Mouse (Mus musculus) thymus, adult 2 months (tissue): ENCODE measurements around the gene Ntf3. TPM values are rescaled to one million over a fixed set of nuclear protein-coding genes. Genes with fewer than 3 reads are reported as not detected.

ENCODE experiments used
- DNase-seq: peaks from one replicate; pipeline ENCODE4 v3.0.0; 2021
- H3K27ac ChIP-seq: fragments of 200-500 bp; 2 replicates; pipeline ENCODE4 v1.5.1; 2012; ENCODE audit warnings: low read length, control low read depth; ENCODE audit not compliant: control insufficient read depth, insufficient read depth
- H3K27me3 ChIP-seq: fragments of 200-500 bp; 2 replicates; pipeline ENCODE4 v1.6.1; 2012; ENCODE audit warnings: mild to moderate bottlenecking, low read length, moderate library complexity, mixed read lengths; ENCODE audit not compliant: control insufficient read depth, insufficient read depth
- H3K36me3 ChIP-seq: fragments of 200-500 bp; 2 replicates; pipeline ENCODE4 v1.6.1; 2012; ENCODE audit warnings: mild to moderate bottlenecking, low read length, moderate library complexity; ENCODE audit not compliant: control insufficient read depth, insufficient read depth
- H3K4me1 ChIP-seq: fragments of 200-500 bp; replicated peaks from 2 replicates; pipeline ENCODE4 v1.6.1; 2012; ENCODE audit warnings: low read length; ENCODE audit not compliant: control insufficient read depth, insufficient read depth
- H3K4me3 ChIP-seq: fragments of 200-500 bp; 2 replicates; pipeline ENCODE4 v1.5.1; 2012; ENCODE audit warnings: mild to moderate bottlenecking, low read length, control low read depth, moderate library complexity; ENCODE audit not compliant: control insufficient read depth, insufficient read depth
- CTCF ChIP-seq: fragments of 200-500 bp; IDR thresholded peaks from 2 replicates; pipeline ENCODE4 v1.5.1; 2012; ENCODE audit warnings: mild to moderate bottlenecking, control low read depth, low read length, moderate library complexity, borderline replicate concordance; ENCODE audit not compliant: control insufficient read depth, poor library complexity, insufficient read depth; ENCODE audit errors: extremely low read depth
- POLR2A ChIP-seq: fragments of 200-500 bp; IDR thresholded peaks from 2 replicates; pipeline ENCODE4 v1.6.1; 2012; ENCODE audit warnings: mild to moderate bottlenecking, low read length, control low read depth, moderate library complexity; ENCODE audit not compliant: control insufficient read depth, poor library complexity, insufficient read depth; ENCODE audit errors: extremely low read depth
- WGBS: fragments of 180-500 bp; shearing (Covaris S2); methylation state at CpG from one replicate; pipeline ENCODE4 v1.1.7; 2018; 5-methylcytosine and 5-hydroxymethylcytosine counted together
- polyA plus RNA-seq: library from polyadenylated mRNA; depleted of rRNA; stranded (reverse); fragments of >200 nt; gene quantifications from 2 replicates; pipeline ENCODE4 v1.2.3, GENCODE M21; 2012

Gene Ntf3
- polyA plus RNA-seq, 1 experiment: 0.40 TPM

DNA sequence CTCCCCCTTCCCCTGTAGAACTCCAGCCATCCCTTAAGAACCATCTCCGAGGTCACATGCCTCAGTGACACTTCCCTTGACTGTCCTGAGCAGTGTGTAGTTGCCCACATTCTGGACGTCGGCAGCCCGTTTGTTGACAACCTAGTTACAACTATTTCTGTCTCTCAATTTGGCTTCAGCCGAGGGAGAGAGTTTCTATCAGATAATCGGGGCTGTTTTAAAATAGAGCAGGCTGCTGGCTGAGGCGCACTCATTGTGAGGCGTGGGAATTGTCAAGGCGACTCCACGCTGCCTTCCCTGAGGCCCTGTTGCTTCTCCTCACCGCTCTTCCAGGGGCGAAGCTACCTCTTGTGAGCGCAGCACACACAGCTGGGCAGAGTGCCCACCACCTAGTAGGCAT lies 70.6 kb downstream of the Ntf3 start:
- Histone ChIP-seq H3K4me1 (no peaks in the 10 kb centered on the region), H3K4me3 (no peak overlapping the region), H3K36me3 (no peaks in the 10 kb centered on the region), H3K27ac (no peak overlapping the region), H3K27me3 (no peaks in the 10 kb centered on the region)
- TF ChIP-seq POLR2A: no peak
- DNase-seq: no peak
- 90% methylated on average over 13 of the region's 13 CpGs for WGBS

DNA sequence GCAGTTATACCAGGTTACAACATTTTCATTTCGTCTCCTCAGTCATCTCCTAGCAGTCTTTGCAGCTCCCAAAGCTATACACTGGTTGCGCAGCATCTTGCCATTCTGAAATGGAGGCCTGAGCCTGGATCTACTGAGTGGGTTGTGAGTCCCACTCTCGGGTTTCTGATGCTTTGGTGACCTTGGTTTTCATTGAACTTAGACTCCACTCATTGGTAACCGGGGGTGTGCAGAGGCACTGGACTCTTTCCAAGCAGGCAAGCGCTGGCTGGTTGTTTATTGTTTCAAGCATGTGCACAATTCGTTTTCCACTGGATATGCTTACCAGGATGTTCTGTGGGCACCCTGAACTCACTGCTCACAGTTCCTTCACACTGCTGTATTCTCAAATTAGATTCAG lies 71.7 kb downstream of the Ntf3 start:
- Histone ChIP-seq H3K36me3 (no peaks in the 10 kb centered on the region), H3K27me3 (no peaks in the 10 kb centered on the region), H3K4me1 (no peaks in the 10 kb centered on the region), H3K27ac (no peak overlapping the region), H3K4me3 (no peak overlapping the region)
- DNase-seq: no peak
- no peak for TF ChIP-seq CTCF
- WGBS: 78% methylated on average over 6 of the region's 6 CpGs

DNA sequence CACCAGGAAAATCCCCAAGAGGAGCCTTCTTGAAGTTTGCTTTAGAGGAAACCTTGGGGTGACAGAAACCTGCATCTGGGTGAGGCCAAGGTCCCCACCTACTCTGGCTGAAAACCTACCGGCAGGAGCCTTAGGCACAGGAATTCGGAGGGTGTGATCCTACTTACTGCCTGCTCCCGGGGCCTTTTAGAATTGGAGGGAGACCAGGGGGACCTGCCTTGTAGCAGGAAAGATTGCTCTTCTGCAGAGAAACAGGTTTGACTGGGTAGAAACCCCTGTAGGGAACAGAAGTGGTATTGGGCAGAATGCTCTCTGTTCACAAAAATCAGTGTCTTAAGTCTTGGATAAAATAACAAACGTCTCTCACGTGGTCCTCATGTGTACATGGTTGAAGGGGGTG lies 74.7 kb downstream of the Ntf3 start:
- H3K4me1 ChIP-seq: no peaks in the 10 kb centered on the region
- TF ChIP-seq CTCF (no peak), POLR2A (no peak)
- 72% methylated on average over 5 of the region's 5 CpGs for WGBS
- DNase-seq: no peak
- H3K27ac ChIP-seq: no peak overlapping the region
- no peaks in the 10 kb centered on the region for H3K36me3 ChIP-seq
- no peak overlapping the region for H3K4me3 ChIP-seq
- no peaks in the 10 kb centered on the region for H3K27me3 ChIP-seq

DNA sequence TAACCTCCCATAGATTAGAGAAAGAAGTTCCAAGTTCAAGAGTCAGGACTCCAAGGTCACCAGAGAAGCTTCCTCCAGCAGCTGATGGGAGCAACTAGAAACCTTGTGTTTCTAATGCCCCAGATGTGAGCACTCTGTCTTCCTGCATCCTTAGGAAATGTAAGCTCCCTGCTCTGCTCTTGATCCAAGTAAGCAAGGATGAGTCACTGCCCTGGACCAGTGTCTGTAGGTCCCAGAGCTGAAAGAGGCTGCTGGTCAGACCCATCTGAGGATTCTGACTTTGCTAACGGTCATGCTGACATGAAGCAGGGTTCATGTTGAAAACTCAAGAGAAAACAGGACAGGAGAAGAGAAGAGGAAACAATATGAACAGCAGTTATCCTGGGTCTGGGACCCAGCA lies 76.6 kb downstream of the Ntf3 start:
- Histone ChIP-seq H3K4me1 (no peaks in the 10 kb centered on the region), H3K27me3 (no peaks in the 10 kb centered on the region), H3K4me3 (no peak overlapping the region), H3K36me3 (no peaks in the 10 kb centered on the region), H3K27ac (no peak overlapping the region)
- TF ChIP-seq CTCF (no peak), POLR2A (no peak)
- DNase-seq: no peak
- 94% methylated on average over 1 of the region's 1 CpGs for WGBS

DNA sequence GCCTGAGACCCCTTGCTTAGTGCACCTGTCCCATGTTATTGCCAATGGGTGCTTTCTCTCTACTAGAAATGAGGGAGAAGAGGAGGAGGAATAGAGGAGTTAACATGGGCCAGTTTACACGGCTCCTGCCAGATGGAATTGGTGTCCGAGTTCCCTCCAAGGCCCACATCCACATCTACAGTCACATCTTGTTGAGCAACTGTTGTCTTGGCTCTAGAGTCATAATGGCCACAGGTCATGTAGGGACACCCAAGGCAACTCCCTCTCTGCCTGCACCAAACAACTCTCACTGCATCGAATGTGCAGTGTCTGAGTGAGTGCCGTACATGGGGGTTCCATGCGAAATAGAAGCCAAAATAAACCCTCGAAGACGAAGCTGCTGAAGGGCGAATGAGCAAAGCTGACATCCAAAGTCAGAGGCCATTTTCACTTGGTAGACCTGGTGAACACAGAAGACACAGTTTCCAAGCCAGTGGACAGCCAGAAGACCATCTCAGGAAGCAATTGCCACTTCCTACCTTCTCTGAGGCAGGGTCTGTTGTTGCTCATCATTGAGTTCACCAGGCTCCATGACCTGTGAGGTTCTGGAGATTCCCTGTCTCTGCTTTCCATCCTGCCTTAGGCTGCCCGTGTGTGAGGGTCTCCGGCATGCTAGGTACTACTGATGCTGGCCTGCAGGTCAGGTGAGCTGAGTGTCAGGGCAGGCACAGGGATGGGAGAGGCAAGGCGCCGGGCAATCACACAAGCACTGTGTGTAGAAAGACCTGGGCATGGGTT lies 78.0 kb downstream of the Ntf3 start:
- no peak for DNase-seq
- H3K27me3 ChIP-seq: no peaks in the 10 kb centered on the region
- no peaks in the 10 kb centered on the region for H3K4me1 ChIP-seq
- no peak overlapping the region for H3K4me3 ChIP-seq
- WGBS: 93% methylated on average over 12 of the region's 12 CpGs
- no peaks in the 10 kb centered on the region for H3K36me3 ChIP-seq
- TF ChIP-seq CTCF (no peak), POLR2A (no peak)
- no peak overlapping the region for H3K27ac ChIP-seq

DNA sequence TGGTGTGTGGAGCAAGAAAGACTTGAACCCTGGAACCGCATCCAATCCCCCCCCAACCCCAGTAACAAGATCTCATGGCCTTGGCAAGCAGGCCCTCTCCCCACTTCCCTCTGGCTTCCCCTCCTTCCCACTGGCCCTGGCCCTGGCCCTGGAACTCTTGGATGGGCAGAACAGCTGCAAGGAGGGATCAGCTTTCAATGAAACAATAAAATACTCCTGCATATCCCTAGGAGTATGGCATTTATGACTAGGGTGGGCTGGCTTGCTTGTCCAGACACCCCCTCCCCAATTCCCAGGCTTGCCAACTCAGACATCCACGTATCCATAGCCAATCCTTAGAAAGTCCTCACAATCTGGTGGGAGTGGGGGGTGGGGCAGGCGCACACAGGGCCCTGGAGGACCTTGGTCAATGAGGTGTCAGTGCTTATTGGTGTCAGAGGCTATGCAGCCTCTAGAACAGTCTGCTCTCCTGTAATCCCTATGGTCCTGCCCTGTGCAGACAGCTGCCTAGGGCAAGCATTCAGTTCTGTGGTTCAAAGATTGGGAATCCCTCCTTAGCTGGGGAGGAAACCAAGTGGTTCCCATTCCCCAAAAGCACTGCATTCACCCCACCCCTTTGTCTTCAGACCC lies 80.3 kb downstream of the Ntf3 start:
- Histone ChIP-seq H3K4me1 (no peaks in the 10 kb centered on the region), H3K4me3 (no peak overlapping the region), H3K36me3 (no peaks in the 10 kb centered on the region), H3K27me3 (no peaks in the 10 kb centered on the region), H3K27ac (no peak overlapping the region)
- 78% methylated on average over 3 of the region's 3 CpGs for WGBS
- no peak for DNase-seq
- TF ChIP-seq POLR2A: no peak
- TF ChIP-seq CTCF: no peak
